Mouse (Mus musculus) liver, adult (tissue): ENCODE results near the gene Sema5b.

Source experiments
- GATA4 ChIP-seq: IDR thresholded peaks from 2 replicates; pipeline ENCODE4 v1.6.1; 2014; ENCODE audit warnings: mild to moderate bottlenecking, low read length; ENCODE audit not compliant: insufficient replicate concordance

Sema5b gene

GRCm38 (mm10) chr16:35577181-35577941 lies 36.4 kb downstream of the Sema5b start:
- no peak for TF ChIP-seq GATA4

DNA sequence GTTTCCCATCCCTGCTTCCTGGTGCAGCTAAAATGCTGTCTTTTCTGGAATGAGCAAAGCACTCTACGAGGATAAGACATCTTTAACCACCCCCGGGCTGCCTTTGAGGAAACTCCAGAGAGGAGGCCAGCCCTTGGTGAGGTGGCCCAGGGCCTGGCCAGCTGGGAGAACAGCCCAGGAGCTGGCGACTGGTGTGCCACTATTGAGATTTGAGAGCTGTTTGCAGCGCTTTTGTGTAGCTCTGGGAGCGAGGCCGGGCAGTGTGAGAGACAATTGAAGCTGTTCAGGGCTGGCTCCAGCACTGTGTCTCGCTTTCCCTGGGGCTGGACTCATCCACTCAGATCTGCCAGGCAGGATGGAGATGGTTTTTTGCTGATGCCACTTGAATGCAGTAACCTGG lies 40.4 kb downstream of the Sema5b start:
- TF ChIP-seq GATA4, result no peak

GRCm38 (mm10) chr16:35583551-35584080 lies 42.7 kb downstream of the Sema5b start:
- TF ChIP-seq GATA4, result no peak

DNA sequence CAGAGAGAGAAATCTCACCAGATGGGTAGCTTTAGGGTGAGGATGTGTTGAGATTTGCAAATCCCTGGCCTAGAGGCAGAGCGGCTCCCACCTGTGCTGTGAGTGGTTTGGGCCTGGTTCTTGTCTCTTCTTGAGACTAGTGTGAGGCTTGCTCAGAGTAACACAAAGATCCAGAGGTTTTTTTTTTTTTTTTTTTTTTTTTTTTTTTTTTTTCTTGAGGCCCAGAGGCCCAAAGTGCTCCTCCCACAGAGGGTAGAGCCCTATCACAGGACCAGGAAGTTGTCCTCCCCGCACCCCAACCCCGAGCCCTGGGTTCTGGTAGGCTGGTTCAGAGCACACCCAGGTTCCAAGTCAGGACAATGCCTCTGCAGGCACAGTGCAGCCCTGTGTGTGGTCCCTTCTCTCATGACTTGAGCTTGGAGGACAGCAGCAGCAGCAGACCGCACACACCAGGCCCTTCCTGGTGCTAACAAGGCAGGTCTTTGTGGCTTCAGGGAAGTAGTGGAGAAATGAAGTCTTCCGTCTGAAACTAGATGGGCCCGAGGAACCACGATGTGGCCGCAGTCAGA lies 44.3 kb downstream of the Sema5b start:
- no peak for TF ChIP-seq GATA4

- no peak for TF ChIP-seq GATA4
These were observed 46.3 kb downstream of the Sema5b start for GRCm38 (mm10) chr16:35587046-35587779.

- no peak for TF ChIP-seq GATA4
These were observed 47.0 kb downstream of the Sema5b start for GRCm38 (mm10) chr16:35587866-35588465.

DNA sequence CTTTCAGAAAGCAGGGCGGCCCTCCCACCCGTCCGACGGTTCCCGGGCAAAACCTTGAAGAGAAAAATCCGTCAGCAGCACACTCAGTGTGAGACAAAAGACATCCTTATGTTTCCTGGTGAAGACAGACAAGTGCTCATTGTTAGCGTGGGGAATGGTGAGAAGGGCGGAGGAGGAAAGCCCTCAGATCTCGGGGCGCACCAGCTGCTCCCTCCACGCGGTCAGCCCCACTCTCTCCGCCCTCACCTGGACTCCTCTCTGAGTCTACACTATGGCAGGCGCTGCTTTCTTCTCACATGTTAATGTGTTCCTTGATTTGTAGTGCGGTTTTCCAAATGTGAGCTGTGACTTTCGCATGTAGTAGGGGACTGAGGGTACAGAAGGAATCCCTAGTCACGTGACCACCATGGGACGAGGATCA lies 47.8 kb downstream of the Sema5b start:
- no peak for TF ChIP-seq GATA4

DNA sequence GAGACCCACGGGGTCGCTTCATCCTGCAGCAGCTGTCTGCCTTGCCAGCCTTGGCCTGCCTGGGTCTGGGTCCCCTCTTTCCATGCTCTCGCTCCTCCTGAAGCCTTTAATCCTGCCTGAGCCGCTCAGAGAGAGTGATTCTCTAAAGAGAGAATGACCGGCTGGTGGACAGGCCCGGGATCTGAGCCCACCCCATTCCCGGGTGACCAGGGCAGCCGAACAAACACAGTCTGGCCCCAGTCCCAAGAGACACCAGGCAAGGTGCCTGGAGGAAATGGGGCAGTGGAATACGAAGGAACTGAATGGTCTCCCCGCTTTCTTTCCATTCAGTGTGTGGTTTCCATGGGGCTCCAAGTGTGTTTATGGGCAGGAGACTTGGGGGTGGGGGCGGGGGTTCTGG lies 50.8 kb downstream of the Sema5b start:
- TF ChIP-seq GATA4, result no peak

- no peak for TF ChIP-seq GATA4
These were observed 51.5 kb downstream of the Sema5b start for GRCm38 (mm10) chr16:35592274-35593065.

- no peak for TF ChIP-seq GATA4
These were observed 52.5 kb downstream of the Sema5b start for GRCm38 (mm10) chr16:35593474-35593873.

DNA sequence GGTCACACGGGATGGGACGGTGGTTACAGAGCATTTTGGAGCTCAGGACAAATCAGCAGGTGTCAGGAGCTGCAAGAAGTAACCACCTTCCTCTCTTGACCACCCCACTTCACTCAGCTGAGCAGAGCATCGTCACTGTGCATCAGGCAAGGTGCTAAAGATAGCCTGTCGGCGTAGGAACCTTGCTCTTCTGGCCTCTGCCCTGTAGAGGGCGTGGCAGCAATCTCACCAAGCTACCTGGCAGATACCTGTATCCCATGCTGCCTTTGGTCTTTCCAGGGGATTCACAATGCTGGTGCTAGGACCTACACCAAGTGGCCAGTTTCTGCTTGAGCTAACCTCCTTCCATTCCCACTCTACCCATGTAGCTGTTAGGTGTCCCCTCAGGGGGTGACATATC lies 55.3 kb downstream of the Sema5b start:
- no peak for TF ChIP-seq GATA4

- no peak for TF ChIP-seq GATA4
These were observed 55.9 kb downstream of the Sema5b start for GRCm38 (mm10) chr16:35596661-35597350.

- TF ChIP-seq GATA4, result no peak
These were observed 57.0 kb downstream of the Sema5b start for GRCm38 (mm10) chr16:35597991-35598390.

- TF ChIP-seq GATA4, result no peak
These were observed 57.9 kb downstream of the Sema5b start for GRCm38 (mm10) chr16:35598802-35599201.
